Mouse (Mus musculus): Measurements from ENCODE around the gene Asphd2.

GRCm38 (mm10) chr5:112355910-112356309 lies 38.8 kb downstream of the Asphd2 start, which contains the start of gene Gm6583:
- TF ChIP-seq CTCF (IDR thresholded peaks at IDR 0.05; ENCODE audit: borderline replicate concordance, insufficient read depth, low read length) (no peak), POLR2A (IDR thresholded peaks at IDR 0.05; ENCODE audit: low read depth, low read length) (no peak)
